Mouse (Mus musculus): ENCODE results near the gene Tubb5. TPM values are rescaled to one million over a fixed set of nuclear protein-coding genes. Genes with fewer than 3 reads are reported as not detected.

The Tubb5 gene
- polyA plus RNA-seq, 1 experiment from 2014 or later = 1,420 TPM

Small RNA genes within 50 kb of the gene (microRNA-seq; reads per million reads assigned to microRNA genes)
- 1.9 reads per million for gene Gm28033 (ENCODE audit: borderline number of aligned reads)

Other genes with a start within 250 kb of the Tubb5 start
- not detected in 2 replicates for gene Sfta2, start 236.8 kb downstream of the Tubb5 start, polyA plus RNA-seq (2014; fragmentation: Nextera tagmentation; extraction: Ambion mirVana)
- gene Gm9573, start 211.7 kb downstream of the Tubb5 start, polyA plus RNA-seq (2014; fragmentation: Nextera tagmentation; extraction: Ambion mirVana) = not detected in 2 replicates
- 0.13 and 0.28 TPM in 2 replicates for gene Mucl3, start 194.6 kb downstream of the Tubb5 start, polyA plus RNA-seq (2014; fragmentation: Nextera tagmentation; extraction: Ambion mirVana)
- gene Vars2, start 170.7 kb downstream of the Tubb5 start, polyA plus RNA-seq (2014; fragmentation: Nextera tagmentation; extraction: Ambion mirVana) = 9.1 and 10.4 TPM in 2 replicates
- 43.3 and 53.4 TPM in 2 replicates for gene Gtf2h4, start 164.6 kb downstream of the Tubb5 start, polyA plus RNA-seq (2014; fragmentation: Nextera tagmentation; extraction: Ambion mirVana)
- 20.4 and 24.6 TPM in 2 replicates for gene Ddr1, start 133.7 kb downstream of the Tubb5 start, polyA plus RNA-seq (2014; fragmentation: Nextera tagmentation; extraction: Ambion mirVana)
- 2.7 and 3.4 TPM in 2 replicates for gene Ier3, start 16.6 kb downstream of the Tubb5 start, polyA plus RNA-seq (2014; fragmentation: Nextera tagmentation; extraction: Ambion mirVana)
- gene Flot1, start 15.1 kb downstream of the Tubb5 start, polyA plus RNA-seq (2014; fragmentation: Nextera tagmentation; extraction: Ambion mirVana) = 46.7 and 53.8 TPM in 2 replicates
- gene Mdc1, start 3.2 kb upstream of the Tubb5 start, polyA plus RNA-seq (2014; fragmentation: Nextera tagmentation; extraction: Ambion mirVana) = 22.2 and 23.4 TPM in 2 replicates
- 48.8 and 53.2 TPM in 2 replicates for gene Nrm, start 23.0 kb upstream of the Tubb5 start, polyA plus RNA-seq (2014; fragmentation: Nextera tagmentation; extraction: Ambion mirVana)
- gene Ppp1r18, start 27.3 kb upstream of the Tubb5 start, polyA plus RNA-seq (2014; fragmentation: Nextera tagmentation; extraction: Ambion mirVana) = 24.1 and 24.6 TPM in 2 replicates
- 38.6 and 47.2 TPM in 2 replicates for gene Dhx16, start 41.5 kb upstream of the Tubb5 start, polyA plus RNA-seq (2014; fragmentation: Nextera tagmentation; extraction: Ambion mirVana)
- gene 2310061I04Rik, start 59.1 kb upstream of the Tubb5 start, polyA plus RNA-seq (2014; fragmentation: Nextera tagmentation; extraction: Ambion mirVana) = 21.2 and 25.6 TPM in 2 replicates
- 101 and 108 TPM in 2 replicates for gene Atat1, start 71.8 kb upstream of the Tubb5 start, polyA plus RNA-seq (2014; fragmentation: Nextera tagmentation; extraction: Ambion mirVana)
- gene Mrps18b, start 78.1 kb upstream of the Tubb5 start, polyA plus RNA-seq (2014; fragmentation: Nextera tagmentation; extraction: Ambion mirVana) = 69.5 and 72.0 TPM in 2 replicates
- gene Ppp1r10, start 78.1 kb upstream of the Tubb5 start, polyA plus RNA-seq (2014; fragmentation: Nextera tagmentation; extraction: Ambion mirVana) = 38.1 and 38.2 TPM in 2 replicates
- 96.7 and 112 TPM in 2 replicates for gene Abcf1, start 131.5 kb upstream of the Tubb5 start, polyA plus RNA-seq (2014; fragmentation: Nextera tagmentation; extraction: Ambion mirVana)
- gene Gnl1, start 141.5 kb upstream of the Tubb5 start, polyA plus RNA-seq (2014; fragmentation: Nextera tagmentation; extraction: Ambion mirVana) = 31.3 and 32.3 TPM in 2 replicates
- 37.7 and 38.2 TPM in 2 replicates for gene Prr3, start 141.9 kb upstream of the Tubb5 start, polyA plus RNA-seq (2014; fragmentation: Nextera tagmentation; extraction: Ambion mirVana)
- gene H2-T24, start 182.3 kb upstream of the Tubb5 start, polyA plus RNA-seq (2014; fragmentation: Nextera tagmentation; extraction: Ambion mirVana) = 2.2 and 2.4 TPM in 2 replicates
- 3.7 and 3.9 TPM in 2 replicates for gene H2-T23, start 194.5 kb upstream of the Tubb5 start, polyA plus RNA-seq (2014; fragmentation: Nextera tagmentation; extraction: Ambion mirVana)
- gene H2-T22, start 204.4 kb upstream of the Tubb5 start, polyA plus RNA-seq (2014; fragmentation: Nextera tagmentation; extraction: Ambion mirVana) = 12.7 and 13.2 TPM in 2 replicates
- not detected in 2 replicates for gene Gm6034, start 204.7 kb upstream of the Tubb5 start, polyA plus RNA-seq (2014; fragmentation: Nextera tagmentation; extraction: Ambion mirVana)
- gene Gm11127, start 220.1 kb upstream of the Tubb5 start, polyA plus RNA-seq (2014; fragmentation: Nextera tagmentation; extraction: Ambion mirVana) = 0.20 TPM in 1 of 2 replicates, not detected in the other